Mouse (Mus musculus) subcutaneous adipose tissue, adult 2 months (tissue): Measurements from ENCODE around the gene Clrn3. TPM values are rescaled to one million over a fixed set of nuclear protein-coding genes. Genes with fewer than 3 reads are reported as not detected.

Source experiments
- polyA plus RNA-seq: library from polyadenylated mRNA; depleted of rRNA; stranded (reverse); fragments of >200 nt; gene quantifications from 2 replicates; pipeline ENCODE4 v1.2.3, GENCODE M21; 2012; ENCODE audit warnings: low replicate concordance; rRNA removed

Gene Clrn3
- 0.03 TPM in 1 of 2 replicates, not detected in the other for polyA plus RNA-seq

DNA sequence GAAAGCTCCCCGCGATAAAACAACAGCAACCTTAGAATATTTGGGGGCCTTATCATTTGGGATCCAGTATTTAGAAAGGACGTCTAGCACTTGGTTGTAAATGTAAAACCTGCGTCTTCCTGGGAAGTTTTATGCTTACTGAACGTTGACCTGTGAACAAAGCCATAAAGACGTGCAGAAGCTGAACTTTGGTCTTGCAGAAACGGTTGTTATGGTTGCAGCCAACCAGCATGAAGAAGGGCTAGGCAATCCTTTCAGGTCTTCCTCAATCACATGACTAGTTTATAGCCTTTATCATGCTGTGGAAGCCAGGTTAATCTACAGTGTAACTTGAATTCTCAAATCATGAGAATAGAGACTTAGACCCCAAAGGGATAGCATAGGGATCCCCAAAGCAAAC is at the start of gene Clrn3:
Gene Clrn3, minus strand, starts transcription at position 140 of the 400 bp plus-strand sequence.

DNA sequence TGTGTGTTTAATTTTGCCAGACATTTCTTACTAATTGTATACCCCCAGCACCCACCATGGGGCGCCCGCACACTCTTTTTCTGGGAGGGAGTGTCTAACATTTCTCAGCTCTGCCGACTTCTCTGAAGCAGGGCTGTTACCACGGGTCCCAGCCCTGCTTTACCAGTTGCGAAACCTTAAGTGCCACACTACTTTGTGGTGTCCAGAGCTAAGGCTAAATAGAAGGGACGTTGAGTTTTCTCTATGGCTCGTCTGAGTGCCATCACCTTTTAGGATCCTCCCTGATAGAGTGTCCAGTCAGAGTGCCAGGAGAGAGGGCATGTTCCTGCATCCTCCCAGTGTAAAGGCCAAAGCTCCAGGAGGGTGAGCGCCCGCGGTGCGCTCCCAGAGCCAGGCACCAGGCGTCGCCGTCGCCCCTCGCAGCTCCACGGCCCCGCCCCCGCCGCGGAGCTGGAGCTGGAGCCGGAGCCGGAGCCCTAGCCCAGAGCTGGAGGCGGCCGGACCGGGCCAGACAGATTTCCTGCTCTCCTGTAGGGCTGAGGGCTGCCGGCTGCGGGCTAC is 9.0 kb upstream of the Clrn3 start, which contains the start of gene Ptpre:
Gene Ptpre, plus strand, starts transcription at position 141 of the 561 bp plus-strand sequence.

Other genes with a start within 250 kb of the Clrn3 start
- not detected in 2 replicates for gene Foxi2, start 118.3 kb downstream of the Clrn3 start, polyA plus RNA-seq
- 5.8 and 7.4 TPM in 2 replicates for gene Ptpre, start 8.8 kb upstream of the Clrn3 start, polyA plus RNA-seq
- 0.40 and 3.5 TPM in 2 replicates for gene Mki67, start 187.7 kb upstream of the Clrn3 start, polyA plus RNA-seq